In the genomic region with DNA sequence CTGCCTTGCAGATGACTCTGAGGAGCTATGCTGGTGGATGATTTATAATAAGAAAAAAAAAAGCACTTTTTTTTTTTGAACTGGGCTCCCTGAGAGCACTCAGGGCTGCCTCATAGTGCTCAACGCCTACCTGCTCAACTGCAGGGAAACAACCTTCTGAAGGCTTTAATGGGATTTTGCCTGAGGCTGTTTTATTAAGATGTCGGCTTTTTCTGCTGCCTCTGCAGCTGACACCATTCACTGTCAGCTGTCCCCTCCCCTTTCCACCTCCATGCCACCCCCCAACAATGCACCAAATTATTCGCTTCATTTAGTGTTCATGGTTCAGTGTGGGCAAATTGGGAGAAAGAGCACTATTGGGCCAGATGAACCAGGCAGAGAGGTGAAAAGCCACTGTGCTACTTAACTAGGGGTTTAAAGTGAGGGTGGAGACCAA, we compare ENCODE assay signal across 12 mouse cellular contexts.
DNase-seq lines count a peak whose midpoint lies in the region; ATAC-seq and TF ChIP-seq lines count a peak whose summit lies in the region.
"Had no signal": no experiment of that assay in that cellular context is flagged by ENCODE, and none has a peak within 500 bp of the region (broad histone marks: within the 10 kb centered on the region; RNA-seq: fewer than 3 reads in every experiment).

No protein-coding gene starts in this region.

- peaks cover 23% of the 10 kb centered on the region for H3K27me3 ChIP-seq in hindbrain, embryonic 10.5 days (ENCODE audit: insufficient read depth, poor library complexity, severe bottlenecking)
- H3K27me3 ChIP-seq in midbrain, embryonic 13.5 days: no peaks in the 10 kb centered on the region
- no peaks in the 10 kb centered on the region for H3K27me3 ChIP-seq in intestine, postnatal 0 days (replicated peaks; ENCODE audit: control insufficient read depth, insufficient read depth, low read length)
- H3K27me3 ChIP-seq: liver, embryonic 15.5 days had no signal

- ATAC-seq in midbrain, embryonic 13.5 days: peak; percentile 94
- no peak for ATAC-seq in intestine, postnatal 0 days
- ATAC-seq: intestine, embryonic 16.5 days had no signal

- peak overlapping the region; percentile 25; the same call in 1 of the 2 replicates for H3K4me2 ChIP-seq in midbrain, embryonic 13.5 days (replicated peaks)
- H3K4me2 ChIP-seq in intestine, postnatal 0 days (replicated peaks; ENCODE audit: low read depth): no peak overlapping the region
- H3K4me2 ChIP-seq: liver, embryonic 15.5 days had no signal

- H3K9ac ChIP-seq in midbrain, embryonic 13.5 days (replicated peaks): no peak overlapping the region
- no peak overlapping the region for H3K9ac ChIP-seq in intestine, postnatal 0 days (ENCODE audit: low read depth, low read length)
- H3K9ac ChIP-seq: liver, embryonic 15.5 days had no signal

- peak; percentile 0 to 4 for DNase-seq in cerebellum, postnatal 10 days
- no peak for DNase-seq in cerebellum, adult 11 months
- DNase-seq in hindbrain, embryonic 10.5 days (ENCODE audit: low spot score): peak; percentile 42
- peak; percentile 72 for DNase-seq in retina, embryonic 14.5 days (ENCODE audit: low spot score)
- no peak for DNase-seq in lung, postnatal 25 days (ENCODE audit: low spot score)
- no peak for DNase-seq in right cerebral cortex, adult 2 months (ENCODE audit: low spot score in 2 of 2)
- DNase-seq: cerebellum, adult 8-10 months; gastrocnemius, postnatal 10 days had no signal

- WGBS in hindbrain, embryonic 10.5 days: 18% methylated on average over 3 of the region's 3 CpGs
- 10% methylated on average over 3 of the region's 3 CpGs for WGBS in midbrain, embryonic 13.5 days
- 70% methylated on average over 3 of the region's 3 CpGs for WGBS in intestine, postnatal 0 days

- no peak for TF ChIP-seq CTCF in intestine, postnatal 0 days (IDR thresholded peaks at IDR 0.05; ENCODE audit: low read depth)

- H3K4me1 ChIP-seq in hindbrain, embryonic 10.5 days (replicated peaks): peaks cover 15% of the 10 kb centered on the region
- peaks cover 12% of the 10 kb centered on the region for H3K4me1 ChIP-seq in midbrain, embryonic 13.5 days (replicated peaks)
- H3K4me1 ChIP-seq in intestine, postnatal 0 days (replicated peaks; ENCODE audit: control insufficient read depth, insufficient read depth, low read length): no peaks in the 10 kb centered on the region
- H3K4me1 ChIP-seq: liver, embryonic 15.5 days had no signal

- H3K4me3 ChIP-seq in hindbrain, embryonic 10.5 days: no peak overlapping the region
- no peak overlapping the region for H3K4me3 ChIP-seq in midbrain, embryonic 13.5 days (replicated peaks)
- H3K4me3 ChIP-seq in intestine, postnatal 0 days (ENCODE audit: low read depth, low read length): no peak overlapping the region
- H3K4me3 ChIP-seq: liver, embryonic 15.5 days had no signal

- peak overlapping the region; percentile 75 for H3K27ac ChIP-seq in hindbrain, embryonic 10.5 days
- peak overlapping the region; percentile 85 for H3K27ac ChIP-seq in midbrain, embryonic 13.5 days
- H3K27ac ChIP-seq in intestine, postnatal 0 days (ENCODE audit: low read depth, low read length): no peak overlapping the region
- H3K27ac ChIP-seq: liver, embryonic 15.5 days had no signal

- H3K36me3 ChIP-seq in hindbrain, embryonic 10.5 days: no peaks in the 10 kb centered on the region
- H3K36me3 ChIP-seq in midbrain, embryonic 13.5 days: no peaks in the 10 kb centered on the region
- H3K36me3 ChIP-seq in intestine, postnatal 0 days (ENCODE audit: control insufficient read depth, insufficient read depth): no peaks in the 10 kb centered on the region
- H3K36me3 ChIP-seq: liver, embryonic 15.5 days had no signal

- no peaks in the 10 kb centered on the region for H3K9me3 ChIP-seq in hindbrain, embryonic 10.5 days
- no peaks in the 10 kb centered on the region for H3K9me3 ChIP-seq in midbrain, embryonic 13.5 days
- H3K9me3 ChIP-seq in intestine, postnatal 0 days (ENCODE audit: control insufficient read depth): no peaks in the 10 kb centered on the region
- H3K9me3 ChIP-seq: liver, embryonic 15.5 days had no signal

Comparison
In these comparisons a context has a peak if more than half of its experiments do, and no peak if none do; other contexts are left out.
1. DNase-seq: peak in cerebellum, postnatal 10 days (2 of 2), hindbrain, embryonic 10.5 days (single experiment) and retina, embryonic 14.5 days (single experiment); none in cerebellum, adult 11 months (single experiment), lung, postnatal 25 days (single experiment) and right cerebral cortex, adult 2 months (0 of 2).